Mouse (Mus musculus) bone marrow macrophage, adult 2 months (primary cell): ENCODE measurements around the gene Snai1.
A peak's percentile ranks its signal among the peaks of the same experiment; 100 is the strongest.

Source experiments
- CTCF ChIP-seq: IDR thresholded peaks from 2 replicates; pipeline ENCODE4 v1.5.1; 2012; ENCODE audit warnings: low read depth, mild to moderate bottlenecking, low read length, moderate library complexity
- POLR2A ChIP-seq: IDR thresholded peaks from 2 replicates; pipeline ENCODE4 v1.6.1; 2012; ENCODE audit warnings: mild to moderate bottlenecking, low read depth, low read length, borderline replicate concordance

- TF ChIP-seq CTCF (peak; percentile 98), POLR2A (no peak)
These were observed 5.9 kb upstream of the Snai1 start for GRCm38 (mm10) chr2:167532131-167532530.
